Mouse (Mus musculus): ENCODE data around the gene Cpeb3.

Cpeb3 gene

GRCm38 (mm10) chr19:37020531-37020930 lies 187.9 kb downstream of the Cpeb3 start:
- no peak for DNase-seq

- DNase-seq, result no peak
Observed at GRCm38 (mm10) chr19:37018931-37019330, 189.5 kb downstream of the Cpeb3 start.

GRCm38 (mm10) chr19:37018411-37018810 lies 190.0 kb downstream of the Cpeb3 start:
- peak; percentile 44 for DNase-seq

- DNase-seq, result no peak
Observed at GRCm38 (mm10) chr19:37016890-37017289, 191.5 kb downstream of the Cpeb3 start.

GRCm38 (mm10) chr19:37014173-37014939 lies 194.0 kb downstream of the Cpeb3 start:
- DNase-seq, result no peak

GRCm38 (mm10) chr19:37013461-37013860 lies 194.9 kb downstream of the Cpeb3 start:
- no peak for DNase-seq

- DNase-seq, result no peak
Observed at GRCm38 (mm10) chr19:37009878-37010281, 198.5 kb downstream of the Cpeb3 start.

GRCm38 (mm10) chr19:37004557-37004956 lies 203.8 kb downstream of the Cpeb3 start:
- no peak for DNase-seq
